Mouse (Mus musculus) cerebellum, adult 2 months (tissue): ENCODE measurements around the gene Tmem56.

Experiments used
- CTCF ChIP-seq: fragments of 200-500 bp; IDR thresholded peaks from 2 replicates; pipeline ENCODE4 v1.5.1; 2011; ENCODE audit warnings: low read depth, mild to moderate bottlenecking, control low read depth, low read length, moderate library complexity, borderline replicate concordance; ENCODE audit not compliant: insufficient read depth
- POLR2A ChIP-seq: fragments of 200-500 bp; IDR thresholded peaks from 2 replicates; pipeline ENCODE4 v1.6.1; 2011; ENCODE audit warnings: low read length, control low read depth, borderline replicate concordance; ENCODE audit not compliant: insufficient read depth

DNA sequence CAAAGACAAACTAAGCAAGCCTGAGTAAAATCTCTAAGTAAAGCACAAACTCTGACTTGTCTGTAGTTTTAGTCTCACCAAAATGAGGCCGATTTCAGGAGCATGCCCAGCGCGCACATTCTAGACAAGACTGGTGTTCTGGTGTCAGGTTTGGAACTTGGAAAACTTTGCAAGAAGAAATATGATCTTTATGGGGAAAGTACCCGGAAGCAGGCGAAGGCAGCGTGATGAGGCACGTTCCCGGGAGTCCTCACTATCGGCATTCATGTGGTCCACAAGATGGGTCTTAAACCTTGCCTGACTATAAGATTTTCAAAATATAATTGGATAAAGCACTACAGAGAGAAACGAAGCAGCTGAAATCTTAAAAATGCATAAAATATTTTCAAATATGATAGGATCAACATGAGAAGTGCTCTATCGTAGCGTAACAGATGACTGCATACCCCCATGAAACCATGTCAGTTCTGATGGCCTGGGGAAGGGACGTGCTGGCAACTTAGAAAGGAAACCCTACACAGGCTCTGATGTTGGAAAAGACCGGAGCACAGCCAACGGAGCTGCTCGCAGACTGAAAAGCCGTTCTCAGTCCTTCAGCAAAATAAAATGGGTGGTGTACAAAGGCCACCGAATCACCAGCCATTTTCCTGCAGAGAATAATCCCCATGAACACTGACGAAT, 76.6 kb downstream of the Tmem56 start:
- TF ChIP-seq POLR2A (no peak), CTCF (no peak)
